Mouse (Mus musculus) forebrain, embryonic 11.5 days (tissue): Measurements from ENCODE around the gene Zbtb4. TPM values are rescaled to one million over a fixed set of nuclear protein-coding genes. Genes with fewer than 3 reads are reported as not detected.

Experiments
- ATAC-seq: fragments of 200-750 bp; cut with Nextera tagmentation; replicated peaks from 2 replicates; pipeline ENCODE4 v1.8.0; 2017; ENCODE audit warnings: moderate TSS enrichment; ENCODE audit not compliant: low FRiP score
- DNase-seq: peaks from one replicate; pipeline ENCODE4 v3.0.0-alpha.2; 2017; ENCODE audit warnings: low spot score
- H3K27ac ChIP-seq: fragments of 300-500 bp; sonication (generic); 2 replicates; pipeline ENCODE4 v1.5.1; 2014; ENCODE audit warnings: low read depth, low read length
- H3K27me3 ChIP-seq: fragments of 300-500 bp; sonication (generic); 2 replicates; pipeline ENCODE4 v1.6.1; 2014; ENCODE audit warnings: mild to moderate bottlenecking, low read length, mixed read lengths; ENCODE audit not compliant: control insufficient read depth, insufficient read depth
- H3K36me3 ChIP-seq: fragments of 300-500 bp; sonication (generic); 2 replicates; pipeline ENCODE4 v1.6.1; 2014; ENCODE audit warnings: mild to moderate bottlenecking, low read length, moderate library complexity, mixed read lengths; ENCODE audit not compliant: control insufficient read depth, insufficient read depth
- H3K4me1 ChIP-seq: fragments of 300-500 bp; sonication (generic); replicated peaks from 2 replicates; pipeline ENCODE4 v1.6.1; 2014; ENCODE audit warnings: low read length, mixed read lengths; ENCODE audit not compliant: control insufficient read depth, insufficient read depth
- H3K4me2 ChIP-seq: fragments of 300-500 bp; sonication (generic); 2 replicates; pipeline ENCODE4 v1.6.1; 2014; ENCODE audit warnings: low read depth, mild to moderate bottlenecking, low read length, moderate library complexity, mixed read lengths; ENCODE audit not compliant: severe bottlenecking
- H3K4me3 ChIP-seq: fragments of 300-500 bp; sonication (generic); 2 replicates; pipeline ENCODE4 v1.5.1; 2014; ENCODE audit warnings: low read depth, low read length
- H3K9ac ChIP-seq: fragments of 300-500 bp; sonication (generic); 2 replicates; pipeline ENCODE4 v1.6.1; 2014; ENCODE audit warnings: low read length
- H3K9me3 ChIP-seq: fragments of 300-500 bp; sonication (generic); 2 replicates; pipeline ENCODE4 v1.6.1; 2016; ENCODE audit warnings: low read length, mixed read lengths; ENCODE audit not compliant: control insufficient read depth
- WGBS: fragments of 180-500 bp; shearing (Covaris S2); extraction: QIAGEN DNeasy Blood & Tissue Kit; methylation state at CpG from one replicate; pipeline ENCODE4 v1.1.7; 2014; 5-methylcytosine and 5-hydroxymethylcytosine counted together
- polyA plus RNA-seq: library from polyadenylated mRNA; unstranded; fragments of >200 nt; fragmentation: Nextera tagmentation; extraction: Ambion mirVana; gene quantifications from 2 replicates; pipeline ENCODE4 v1.2.1, GENCODE M21; 2014

Gene Zbtb4
- polyA plus RNA-seq, 1 experiment from 2014 or later, result 1.1 TPM

DNA sequence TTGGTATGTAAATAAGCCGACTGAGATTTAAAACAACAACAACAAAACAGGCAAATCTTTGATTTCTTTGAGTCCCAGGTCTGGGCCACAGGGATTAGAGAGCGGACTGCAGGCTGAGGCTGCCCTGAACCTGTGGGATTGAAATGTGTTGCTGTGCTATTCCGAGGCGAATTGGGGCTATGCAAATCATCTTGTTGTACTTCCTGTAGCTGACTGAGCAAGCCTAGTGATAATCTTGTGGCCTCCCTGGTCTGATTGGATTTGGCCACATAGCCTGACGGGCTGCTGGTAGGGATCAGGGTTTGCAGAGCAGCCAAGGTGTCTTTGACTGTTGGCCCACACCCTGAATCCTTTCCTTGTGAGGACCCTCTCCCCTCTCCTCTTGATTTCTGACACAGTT, 9.2 kb downstream of the Zbtb4 start:
- ATAC-seq (no peak), DNase-seq (no peak)
- Histone ChIP-seq H3K9ac (no peak overlapping the region), H3K4me1 (no peaks in the 10 kb centered on the region), H3K27ac (no peak overlapping the region), H3K4me3 (no peak overlapping the region), H3K27me3 (no peaks in the 10 kb centered on the region), H3K4me2 (no peak overlapping the region), H3K9me3 (no peaks in the 10 kb centered on the region), H3K36me3 (no peaks in the 10 kb centered on the region)
- 61% methylated on average over 5 of the region's 5 CpGs for WGBS

DNA sequence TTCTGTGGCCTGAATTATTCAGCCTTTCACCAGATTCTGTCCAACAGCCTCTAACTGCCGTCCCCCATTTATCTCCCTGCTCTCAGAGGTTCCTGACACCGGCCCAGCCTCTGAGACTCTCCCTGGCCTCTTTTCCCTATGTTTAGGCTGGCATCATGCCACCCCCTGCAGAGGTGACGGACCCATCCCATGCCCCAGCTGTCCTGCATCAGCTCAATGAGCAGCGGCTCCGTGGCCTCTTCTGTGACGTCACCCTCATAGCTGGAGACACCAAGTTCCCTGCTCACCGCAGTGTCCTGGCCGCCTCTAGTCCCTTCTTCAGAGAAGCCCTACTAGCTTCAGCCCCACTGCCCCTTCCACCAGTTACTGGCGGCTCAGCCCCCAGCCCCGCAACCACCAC, 10.0 kb downstream of the Zbtb4 start:
- Histone ChIP-seq H3K4me1 (no peaks in the 10 kb centered on the region), H3K4me3 (no peak overlapping the region), H3K27ac (no peak overlapping the region), H3K27me3 (no peaks in the 10 kb centered on the region), H3K36me3 (no peaks in the 10 kb centered on the region), H3K4me2 (no peak overlapping the region), H3K9ac (no peak overlapping the region), H3K9me3 (no peaks in the 10 kb centered on the region)
- ATAC-seq (no peak), DNase-seq (no peak)
- WGBS, result 79% methylated on average over 10 of the region's 10 CpGs

DNA sequence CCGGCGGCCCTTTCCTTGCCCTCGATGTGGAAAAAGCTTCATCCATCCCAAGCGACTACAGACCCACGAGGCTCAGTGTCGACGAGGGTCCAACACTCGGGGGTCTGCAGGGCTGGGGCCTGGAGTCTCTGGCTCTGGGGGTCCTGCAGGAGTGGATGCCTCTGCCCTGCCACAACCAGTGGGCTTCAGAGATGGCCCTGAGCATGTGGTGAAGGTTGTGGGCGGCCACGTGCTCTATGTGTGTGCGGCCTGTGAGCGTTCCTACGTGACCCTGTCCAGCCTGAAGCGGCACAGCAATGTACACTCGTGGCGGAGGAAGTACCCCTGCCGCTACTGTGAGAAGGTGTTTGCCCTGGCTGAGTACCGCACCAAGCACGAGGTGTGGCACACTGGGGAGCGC, 10.8 kb downstream of the Zbtb4 start:
- no peaks in the 10 kb centered on the region for H3K36me3 ChIP-seq
- no peaks in the 10 kb centered on the region for H3K27me3 ChIP-seq
- 85% methylated on average over 20 of the region's 20 CpGs for WGBS
- H3K4me3 ChIP-seq, result no peak overlapping the region
- H3K9me3 ChIP-seq, result no peaks in the 10 kb centered on the region
- H3K9ac ChIP-seq, result no peak overlapping the region
- no peak for DNase-seq
- H3K4me1 ChIP-seq, result no peaks in the 10 kb centered on the region
- ATAC-seq, result no peak
- H3K27ac ChIP-seq, result no peak overlapping the region
- H3K4me2 ChIP-seq, result no peak overlapping the region

DNA sequence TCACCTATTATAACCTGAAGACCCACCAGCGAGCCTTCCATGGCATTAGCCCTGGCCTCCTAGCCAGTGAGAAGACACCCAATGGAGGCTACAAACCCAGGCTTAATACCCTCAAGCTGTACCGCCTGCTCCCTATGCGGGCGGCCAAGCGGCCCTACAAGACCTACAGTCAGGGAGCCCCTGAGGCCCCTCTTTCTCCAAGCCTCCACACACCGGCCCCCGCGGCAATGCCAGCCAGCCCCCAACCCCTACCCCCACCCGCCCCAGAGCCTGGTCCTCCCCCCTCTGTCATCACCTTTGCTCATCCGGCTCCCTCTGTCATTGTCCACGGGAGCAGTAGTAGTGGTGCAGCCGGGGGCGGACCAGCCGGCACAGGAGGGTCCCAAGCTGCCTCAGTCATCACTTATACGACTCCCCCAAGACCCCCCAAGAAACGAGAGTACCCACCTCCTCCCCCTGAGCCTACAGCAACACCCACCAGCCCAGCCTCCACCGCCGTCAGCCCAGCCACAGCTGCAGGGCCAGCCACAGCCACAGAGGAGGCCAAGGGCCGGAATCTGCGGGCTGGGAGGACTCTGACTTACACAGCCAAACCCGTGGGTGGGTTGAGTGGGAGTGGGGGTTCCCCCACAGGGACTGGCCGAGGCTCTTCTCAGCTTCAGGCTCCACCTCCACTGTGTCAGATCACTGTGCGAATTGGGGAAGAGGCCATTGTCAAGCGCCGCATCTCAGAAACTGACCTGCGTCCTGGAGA, 12.0 kb downstream of the Zbtb4 start:
- Histone ChIP-seq H3K27ac (no peak overlapping the region), H3K9me3 (no peaks in the 10 kb centered on the region), H3K4me1 (no peaks in the 10 kb centered on the region), H3K36me3 (no peaks in the 10 kb centered on the region), H3K4me3 (no peak overlapping the region), H3K9ac (no peak overlapping the region), H3K4me2 (no peak overlapping the region), H3K27me3 (no peaks in the 10 kb centered on the region)
- DNase-seq (no peak), ATAC-seq (no peak)
- 70% methylated on average over 26 of the region's 26 CpGs for WGBS

DNA sequence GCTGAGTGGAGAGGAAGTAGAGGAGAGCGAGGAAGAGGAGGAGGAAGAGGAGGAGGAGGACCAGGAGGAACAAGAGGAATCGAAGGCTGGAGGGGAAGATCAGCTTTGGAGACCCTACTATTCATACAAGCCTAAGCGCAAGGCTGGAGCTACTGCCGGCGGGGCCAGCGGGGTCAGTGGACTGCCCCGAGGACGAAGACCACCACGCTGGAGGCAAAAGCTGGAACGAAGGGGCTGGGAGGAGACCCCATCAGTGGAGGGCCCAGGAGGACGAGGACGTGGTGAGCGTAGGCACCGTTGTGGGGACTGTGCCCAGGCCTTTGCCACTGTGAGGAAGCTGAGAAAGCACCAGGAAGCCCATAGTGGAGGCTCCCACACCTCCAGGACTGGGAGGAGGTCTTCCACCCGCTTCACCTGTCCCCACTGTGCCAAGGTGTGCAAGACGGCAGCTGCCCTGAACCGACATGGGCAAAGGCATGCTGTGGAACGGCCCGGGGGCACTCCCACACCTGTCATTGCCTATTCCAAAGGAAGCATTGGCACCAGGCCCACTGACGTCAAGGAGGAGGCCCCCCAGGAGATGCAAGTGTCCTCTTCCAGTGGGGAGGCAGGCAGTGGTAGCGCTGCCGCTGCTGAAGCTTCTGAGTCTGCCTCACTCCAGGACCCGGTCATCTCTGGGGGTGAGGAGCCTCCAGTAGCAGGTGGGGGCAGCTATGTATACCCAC, 12.7 kb downstream of the Zbtb4 start:
- no peak overlapping the region for H3K27ac ChIP-seq
- WGBS, result 73% methylated on average over 23 of the region's 23 CpGs
- H3K9ac ChIP-seq, result no peak overlapping the region
- DNase-seq (no peak), ATAC-seq (no peak)
- no peaks in the 10 kb centered on the region for H3K36me3 ChIP-seq
- no peak overlapping the region for H3K4me2 ChIP-seq
- H3K9me3 ChIP-seq, result no peaks in the 10 kb centered on the region
- no peaks in the 10 kb centered on the region for H3K27me3 ChIP-seq
- no peak overlapping the region for H3K4me3 ChIP-seq
- no peaks in the 10 kb centered on the region for H3K4me1 ChIP-seq

DNA sequence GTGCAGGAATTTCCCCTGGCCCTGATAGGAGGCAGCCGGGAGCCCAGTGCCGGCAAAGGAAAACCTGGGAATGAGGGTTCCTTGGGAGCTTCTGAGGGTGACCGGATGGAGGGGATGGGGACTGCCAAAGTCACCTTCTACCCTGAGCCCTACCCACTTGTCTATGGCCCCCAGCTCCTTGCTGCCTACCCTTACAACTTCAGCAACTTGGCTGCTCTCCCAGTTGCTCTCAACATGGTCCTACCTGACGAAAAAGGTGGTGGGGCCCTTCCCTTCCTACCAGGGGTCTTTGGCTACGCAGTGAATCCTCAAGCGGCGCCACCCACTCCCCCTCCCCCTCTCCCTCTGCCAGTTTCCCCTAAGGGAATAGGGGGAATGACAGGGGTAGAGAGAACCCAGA, 13.3 kb downstream of the Zbtb4 start:
- H3K27me3 ChIP-seq, result no peaks in the 10 kb centered on the region
- H3K4me3 ChIP-seq, result no peak overlapping the region
- H3K36me3 ChIP-seq, result no peaks in the 10 kb centered on the region
- no peak overlapping the region for H3K9ac ChIP-seq
- H3K4me2 ChIP-seq, result no peak overlapping the region
- WGBS, result 41% methylated on average over 6 of the region's 7 CpGs
- H3K4me1 ChIP-seq, result no peaks in the 10 kb centered on the region
- ATAC-seq (no peak), DNase-seq (no peak)
- H3K27ac ChIP-seq, result no peak overlapping the region
- H3K9me3 ChIP-seq, result no peaks in the 10 kb centered on the region

DNA sequence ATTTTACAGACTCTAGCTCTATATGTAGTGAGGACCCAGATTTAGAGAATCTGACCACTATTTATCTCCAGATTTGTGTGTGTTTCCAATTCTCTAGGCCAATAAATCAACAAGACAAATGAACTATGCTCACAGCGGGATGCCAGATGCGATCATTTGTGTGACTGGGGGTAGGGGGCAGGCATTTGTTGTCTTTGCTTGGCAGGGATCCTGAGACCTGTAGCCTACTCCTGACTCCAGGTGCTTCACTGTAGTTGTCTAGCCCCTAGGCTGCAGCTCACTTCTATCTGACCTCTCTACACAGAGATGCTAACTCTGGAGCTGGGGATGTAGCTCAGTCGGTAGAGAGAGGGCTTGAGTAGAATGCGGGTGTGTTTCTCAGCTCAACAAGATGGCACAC, 16.1 kb downstream of the Zbtb4 start:
- WGBS, result 40% methylated on average over 4 of the region's 4 CpGs
- no peaks in the 10 kb centered on the region for H3K27me3 ChIP-seq
- ATAC-seq (no peak), DNase-seq (no peak)
- no peak overlapping the region for H3K9ac ChIP-seq
- no peaks in the 10 kb centered on the region for H3K4me1 ChIP-seq
- H3K4me3 ChIP-seq, result no peak overlapping the region
- H3K36me3 ChIP-seq, result no peaks in the 10 kb centered on the region
- no peak overlapping the region for H3K4me2 ChIP-seq
- no peaks in the 10 kb centered on the region for H3K9me3 ChIP-seq
- no peak overlapping the region for H3K27ac ChIP-seq

DNA sequence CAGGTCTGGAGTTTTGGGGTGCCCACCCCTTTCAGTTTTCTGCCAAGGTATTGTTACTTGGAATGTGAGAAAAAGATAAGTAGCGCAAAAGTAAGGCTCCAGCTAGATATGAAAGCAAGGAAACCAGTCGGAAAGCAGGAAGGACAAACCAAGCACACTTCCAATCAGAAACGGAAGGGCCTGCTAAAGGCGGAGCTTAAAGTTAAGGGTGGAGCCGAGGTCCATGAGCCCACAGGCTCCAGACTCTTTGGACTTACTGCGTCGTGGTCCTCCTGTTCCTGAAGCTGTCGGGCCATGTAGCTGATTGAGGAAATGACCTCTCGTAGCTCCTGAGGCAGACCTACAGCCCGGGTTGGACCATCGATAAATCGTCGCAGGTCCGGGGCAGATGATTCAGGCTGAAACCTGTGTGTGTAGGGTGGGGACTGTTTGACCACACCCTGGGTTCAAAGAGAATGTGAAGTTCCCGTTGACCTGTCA, 19.1 kb downstream of the Zbtb4 start:
- Histone ChIP-seq H3K4me3 (no peak overlapping the region), H3K9me3 (no peaks in the 10 kb centered on the region), H3K4me1 (no peaks in the 10 kb centered on the region), H3K36me3 (no peaks in the 10 kb centered on the region), H3K27me3 (no peaks in the 10 kb centered on the region), H3K4me2 (no peak overlapping the region), H3K27ac (no peak overlapping the region), H3K9ac (no peak overlapping the region)
- no peak for ATAC-seq
- WGBS, result 47% methylated on average over 15 of the region's 15 CpGs
- DNase-seq, result no peak

DNA sequence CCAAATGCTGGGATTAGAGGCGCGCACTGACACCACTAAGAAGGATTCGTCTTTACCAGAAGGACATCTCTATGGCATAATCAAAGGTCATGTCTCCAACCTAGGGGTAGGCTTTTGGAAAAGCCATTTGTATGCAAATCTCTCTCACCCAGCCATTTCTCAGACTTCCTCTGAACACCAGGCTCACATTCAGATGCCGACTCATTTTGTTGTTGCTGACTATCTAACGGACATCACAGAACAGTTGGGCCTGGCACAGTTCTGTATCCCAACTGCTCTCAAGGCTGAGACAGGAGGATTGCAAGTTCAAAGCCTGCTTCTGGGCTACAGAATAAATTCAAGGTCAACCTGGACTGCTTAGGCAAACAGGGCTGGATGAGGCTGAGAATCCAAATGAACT, 21.6 kb downstream of the Zbtb4 start:
- no peak overlapping the region for H3K9ac ChIP-seq
- no peak for ATAC-seq
- 91% methylated on average over 5 of the region's 5 CpGs for WGBS

More for the DNA sequence above, 21.6 kb downstream of the Zbtb4 start:
- Histone ChIP-seq H3K27me3 (no peaks in the 10 kb centered on the region), H3K4me1 (no peaks in the 10 kb centered on the region), H3K36me3 (no peaks in the 10 kb centered on the region), H3K27ac (no peak overlapping the region), H3K9me3 (no peaks in the 10 kb centered on the region), H3K4me3 (no peak overlapping the region), H3K4me2 (no peak overlapping the region)
- no peak for DNase-seq
